Mouse (Mus musculus) A20 (cell line): Measurements from ENCODE around the gene Hhatl.

Source experiments
- DNase-seq: peaks from one replicate; pipeline ENCODE4 v3.0.0-alpha.2; 2011; ENCODE audit warnings: low read depth, low spot score

Gene Hhatl

DNA sequence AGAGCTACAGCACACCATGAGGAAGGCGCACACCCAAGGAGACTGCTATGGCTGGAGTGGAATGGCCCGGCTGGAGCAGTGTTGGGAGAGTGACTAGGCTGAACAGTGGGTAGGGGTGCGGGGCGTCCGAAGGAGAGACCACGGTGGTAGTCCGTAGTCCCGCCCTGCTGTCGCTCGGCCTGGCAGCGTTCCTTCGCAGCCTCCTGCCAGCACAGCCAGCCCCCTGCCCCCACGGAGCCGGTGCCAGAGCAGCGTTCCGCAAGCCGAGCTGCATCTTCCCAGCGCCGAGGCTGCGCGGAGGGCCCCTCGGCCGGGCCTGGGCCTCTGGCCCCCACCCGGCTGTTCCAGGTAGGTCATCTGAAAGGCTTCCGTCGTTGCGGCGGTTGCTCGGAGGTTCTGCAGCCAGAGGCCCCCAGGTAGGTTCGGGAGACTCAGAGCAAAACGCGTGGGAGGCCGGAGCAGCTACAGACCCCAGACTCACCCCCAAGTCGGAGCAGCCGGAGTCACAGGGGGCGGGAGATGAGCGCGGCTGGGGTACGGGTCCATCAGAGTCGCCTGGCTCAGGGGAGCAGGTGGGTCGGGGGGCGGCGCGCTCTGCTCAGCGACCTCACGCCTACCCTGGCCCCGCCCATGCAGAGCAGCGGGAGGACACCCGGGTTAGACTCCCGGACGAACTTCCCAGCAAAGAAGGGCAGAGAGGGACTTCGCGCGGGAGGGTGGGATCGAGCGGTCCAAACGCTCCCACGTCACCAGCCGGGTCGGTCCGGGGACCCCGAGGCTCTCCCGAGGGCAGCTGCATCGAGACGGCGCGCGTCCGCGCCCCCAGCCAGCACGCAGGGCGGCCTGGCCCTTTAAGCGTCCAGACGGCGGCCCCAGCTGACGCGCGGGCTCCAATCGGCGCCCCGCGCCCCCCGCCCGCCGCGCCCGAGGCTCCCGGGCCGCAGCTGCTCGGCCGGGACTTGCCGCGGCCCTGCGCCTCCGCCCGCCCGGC lies 32.9 kb downstream of the Hhatl start, which contains the start of gene Zfp651:
Gene Zfp651 (plus strand): TSS at position 240 of the 991 bp plus-strand sequence.
- no peak for DNase-seq

DNA sequence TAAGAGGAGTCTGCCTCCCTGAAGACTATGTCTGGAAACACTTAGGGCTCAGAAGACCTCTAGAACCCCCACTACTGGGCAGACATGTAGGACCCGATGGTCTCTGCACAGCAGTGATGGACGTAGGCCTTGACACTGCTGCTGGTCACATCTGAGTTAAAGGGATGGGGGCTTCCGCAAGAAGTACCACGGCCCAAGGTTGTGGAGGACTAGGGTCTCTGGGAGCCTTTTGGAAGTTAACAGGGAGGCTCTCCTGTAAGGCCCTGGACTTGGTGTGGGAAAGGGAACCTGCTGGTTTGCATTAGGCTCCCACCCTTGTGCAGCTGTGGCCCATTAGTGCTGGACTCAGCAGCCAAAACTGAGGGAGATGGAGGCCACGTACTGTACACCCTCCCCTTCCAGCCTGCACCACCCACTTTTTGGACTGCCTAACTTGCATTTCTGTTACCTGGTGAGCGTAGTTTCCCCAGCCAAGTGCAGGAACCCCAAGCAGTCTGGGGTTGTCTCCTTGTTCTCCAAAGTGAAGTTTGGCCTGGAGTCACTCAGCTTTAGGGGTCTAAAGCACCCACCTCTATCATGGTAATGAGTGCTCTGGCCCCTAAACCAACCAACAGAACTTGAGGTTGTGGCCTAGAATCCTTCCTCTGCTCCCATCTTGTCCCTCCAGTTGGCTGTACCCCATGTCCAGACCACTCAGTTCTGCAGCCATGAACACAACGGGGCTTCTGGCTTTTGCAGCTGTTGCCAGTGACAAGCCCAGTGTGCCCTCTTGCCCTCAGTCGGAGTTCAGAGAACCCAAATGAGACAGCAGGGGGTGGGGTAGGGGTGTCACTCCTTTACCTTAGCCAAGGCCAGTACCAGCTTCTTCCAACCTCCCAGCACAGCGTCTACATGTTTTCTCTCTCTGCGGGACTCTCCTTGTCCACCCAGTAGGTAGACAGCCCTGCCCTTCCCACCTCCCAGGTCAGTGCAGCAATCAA lies 34.2 kb downstream of the Hhatl start:
- peak; percentile 22 for DNase-seq

DNA sequence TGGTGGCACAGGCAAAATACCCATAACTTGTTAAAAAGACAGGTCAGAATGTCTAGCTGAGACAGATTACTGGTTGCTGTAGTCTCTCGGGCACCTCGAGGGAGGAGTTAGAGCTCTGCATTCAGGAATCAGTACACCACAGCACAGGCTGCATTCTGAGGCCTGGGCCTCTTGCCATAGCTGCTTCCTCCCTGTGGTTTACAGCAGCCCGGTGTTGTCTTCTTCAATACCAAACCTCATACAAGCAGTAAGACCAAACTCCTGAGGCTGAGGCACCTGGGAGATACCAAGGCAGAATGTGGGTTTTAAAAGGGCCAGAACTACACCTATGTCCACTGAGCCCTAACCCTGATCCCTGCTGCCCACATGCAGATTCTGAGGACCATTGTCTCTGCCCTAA lies 34.9 kb downstream of the Hhatl start:
- DNase-seq, result peak; percentile 9

DNA sequence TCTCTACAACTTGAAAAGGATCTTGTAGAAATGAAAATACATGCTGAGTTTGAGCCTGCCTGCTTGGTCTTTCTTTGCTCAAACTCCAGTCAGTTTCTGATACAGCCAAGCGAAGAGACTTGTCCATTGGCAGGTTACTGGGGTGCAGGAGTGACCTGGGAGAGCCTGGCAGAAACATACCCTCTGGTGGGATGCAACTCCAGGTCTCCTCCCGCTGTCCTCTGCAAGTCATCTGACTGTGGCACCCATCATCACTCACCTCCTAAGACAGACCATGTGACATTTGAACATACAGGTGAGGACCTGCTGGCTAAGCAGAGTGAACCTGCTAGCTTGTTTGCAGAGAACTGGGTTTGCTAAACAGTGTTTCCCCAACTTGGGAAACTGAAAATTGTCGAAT lies 35.5 kb downstream of the Hhatl start:
- DNase-seq, result no peak

DNA sequence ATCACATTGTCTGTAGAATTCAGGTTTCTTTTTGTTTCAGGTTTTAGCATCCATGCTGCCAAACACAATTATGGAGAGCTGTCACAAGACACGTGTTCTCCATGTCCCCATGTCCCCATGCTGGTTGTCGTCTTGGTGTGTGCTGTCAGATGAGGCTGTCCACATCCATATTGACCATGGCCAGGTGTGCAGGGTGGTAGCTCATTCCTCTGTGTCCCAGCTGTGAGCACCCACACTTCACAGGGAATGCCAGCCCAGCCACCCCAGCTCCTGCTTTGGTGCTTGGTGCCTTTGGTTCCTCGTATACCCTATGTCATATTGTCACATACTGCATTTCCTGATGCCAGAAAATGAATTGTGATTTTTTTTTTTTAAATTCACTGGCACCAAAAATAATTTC lies 37.7 kb downstream of the Hhatl start:
- DNase-seq, result no peak

DNA sequence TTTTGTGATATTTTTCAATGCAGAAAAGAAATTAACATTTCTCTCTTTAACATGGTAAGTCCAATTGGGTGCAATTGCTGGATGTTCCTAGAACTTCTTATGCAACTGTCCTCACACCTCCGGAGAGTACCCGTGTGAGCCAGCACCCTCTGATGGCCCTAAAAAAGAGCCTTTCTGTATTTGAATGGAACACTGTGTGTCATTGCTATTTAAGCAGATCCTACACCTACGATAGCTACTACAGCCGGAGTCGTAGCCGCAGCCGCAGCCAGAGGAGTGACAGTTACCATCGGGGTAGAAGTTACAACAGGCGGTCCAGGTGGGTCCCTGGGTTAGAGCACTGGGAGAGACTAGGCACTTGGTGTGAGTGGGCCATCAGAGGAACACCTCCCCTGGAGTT lies 39.5 kb downstream of the Hhatl start:
- DNase-seq, result no peak

DNA sequence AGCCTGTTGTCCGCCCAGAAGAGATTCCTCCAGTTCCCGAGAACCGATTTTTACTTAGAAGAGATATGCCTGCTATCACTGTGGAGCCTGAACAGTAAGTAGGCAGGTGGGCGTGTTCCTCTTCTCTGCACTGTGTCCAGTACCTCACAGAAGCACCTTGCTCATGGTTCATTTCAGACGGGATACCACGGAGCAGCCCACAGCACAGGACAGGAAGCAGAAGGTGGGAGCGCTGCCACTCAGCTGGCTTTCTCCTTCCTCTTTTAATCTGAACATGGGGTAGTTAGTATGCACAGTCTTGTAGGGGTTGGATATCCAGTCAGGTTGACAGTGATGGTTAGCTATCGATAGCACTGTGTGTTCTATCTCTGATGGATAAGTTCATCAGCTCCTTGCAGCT lies 48.3 kb downstream of the Hhatl start:
- no peak for DNase-seq

DNA sequence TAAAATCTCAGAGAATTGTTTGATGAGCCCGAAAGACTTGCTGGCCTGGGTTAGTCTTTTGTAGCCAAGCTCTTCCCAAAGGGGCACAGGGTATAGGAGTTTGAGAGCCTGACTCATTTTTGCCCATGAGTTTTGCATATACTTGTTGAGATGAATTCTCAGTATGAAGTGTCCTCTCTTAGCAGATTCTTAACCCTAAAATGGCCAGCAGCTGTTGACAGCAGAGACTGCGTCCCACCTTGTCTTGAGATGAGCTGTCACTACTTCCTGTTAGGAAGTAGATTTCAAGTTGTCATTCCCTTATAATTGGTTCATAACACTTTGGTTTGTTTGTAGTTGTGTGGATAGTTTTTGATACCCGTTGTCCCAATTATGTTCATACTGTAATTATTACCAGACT lies 51.1 kb downstream of the Hhatl start:
- DNase-seq, result no peak

DNA sequence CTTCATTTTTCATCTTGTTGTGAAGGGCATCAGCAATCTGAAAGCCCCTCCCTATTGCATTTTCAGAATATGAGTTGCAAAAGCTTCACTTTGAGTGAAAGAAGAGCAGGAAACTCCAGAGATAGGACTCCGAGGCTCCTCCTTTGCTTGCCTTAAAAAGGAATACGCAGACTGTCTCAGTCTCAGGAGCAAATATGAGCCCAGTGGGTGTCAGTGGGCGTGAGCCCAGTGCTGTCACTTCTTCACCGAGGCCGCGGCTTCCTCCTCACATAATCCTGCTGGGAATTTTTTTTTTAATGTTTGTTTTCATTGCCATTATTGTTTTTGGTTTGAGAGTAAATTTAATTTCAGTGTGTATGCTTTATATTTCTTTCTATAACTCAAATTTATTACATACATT lies 51.8 kb downstream of the Hhatl start:
- no peak for DNase-seq
